Mouse (Mus musculus) small intestine, adult 2 months (tissue): ENCODE measurements around the gene Pdcd6ip. TPM values are rescaled to one million over a fixed set of nuclear protein-coding genes. Genes with fewer than 3 reads are reported as not detected.
"Not testable (repeated sequence)": the region's sequence is repeated elsewhere in the genome, so short reads cannot be mapped to it uniquely, and the experiment has no call there.

Source experiments
- H3K27ac ChIP-seq: fragments of 200-500 bp; 2 replicates; pipeline ENCODE4 v1.5.1; 2012; ENCODE audit warnings: low read depth, low read length, control low read depth, inconsistent platforms; ENCODE audit not compliant: insufficient read depth
- H3K27me3 ChIP-seq: fragments of 200-500 bp; 2 replicates; pipeline ENCODE4 v1.6.1; 2012; ENCODE audit warnings: mild to moderate bottlenecking, moderate library complexity, low read length, inconsistent platforms; ENCODE audit not compliant: control insufficient read depth, insufficient read depth
- H3K36me3 ChIP-seq: fragments of 200-500 bp; 2 replicates; pipeline ENCODE4 v1.6.1; 2012; ENCODE audit warnings: mild to moderate bottlenecking, low read length, control low read depth, inconsistent platforms; ENCODE audit not compliant: control insufficient read depth, insufficient read depth
- H3K4me1 ChIP-seq: fragments of 200-500 bp; 2 replicates; pipeline ENCODE4 v1.6.1; 2012; ENCODE audit warnings: low read length, inconsistent platforms, mixed read lengths; ENCODE audit not compliant: control insufficient read depth, insufficient read depth, insufficient read length
- H3K4me3 ChIP-seq: fragments of 200-500 bp; 2 replicates; pipeline ENCODE4 v1.5.1; 2012; ENCODE audit warnings: low read depth, mild to moderate bottlenecking, control low read depth, inconsistent platforms, low read length, moderate library complexity
- CTCF ChIP-seq: fragments of 200-500 bp; IDR thresholded peaks from 2 replicates; pipeline ENCODE4 v1.5.1; 2012; ENCODE audit warnings: low read depth, mild to moderate bottlenecking, control low read depth, inconsistent platforms, low read length, moderate library complexity, mixed read lengths; ENCODE audit not compliant: insufficient replicate concordance, insufficient read length; ENCODE audit errors: extremely low read depth
- POLR2A ChIP-seq: fragments of 200-500 bp; IDR thresholded peaks from 2 replicates; pipeline ENCODE4 v1.6.1; 2012; ENCODE audit warnings: low read depth, mild to moderate bottlenecking, control low read depth, inconsistent platforms, low read length, moderate library complexity
- WGBS: fragments of 180-500 bp; shearing (Covaris S2); methylation state at CpG from one replicate; pipeline ENCODE4 v1.1.7; 2018; 5-methylcytosine and 5-hydroxymethylcytosine counted together
- polyA plus RNA-seq: library from polyadenylated mRNA; depleted of rRNA; stranded (reverse); fragments of >200 nt; gene quantifications from 2 replicates; pipeline ENCODE4 v1.2.3, GENCODE M21; 2012

The Pdcd6ip gene
- polyA plus RNA-seq, 1 experiment = 202 TPM

GRCm38 (mm10) chr9:113741108-113741636 lies 33.1 kb upstream of the Pdcd6ip start, which contains the start of gene Clasp2:
Clasp2 (plus strand) TSS chr9:113741473.
- Histone ChIP-seq H3K27ac (peak within 1 kb of the TSS; percentile 72), H3K27me3 (no peaks in the 10 kb centered on the region), H3K4me3 (peak within 1 kb of the TSS; percentile 87), H3K36me3 (no peaks in the 10 kb centered on the region), H3K4me1 (peaks cover 4% of the 10 kb centered on the region; the same call in 1 of the 2 replicates)
- TF ChIP-seq POLR2A (peak; percentile 39), CTCF (no peak)
- WGBS = 1% methylated on average over 63 of the region's 63 CpGs

- H3K27me3 ChIP-seq = no peaks in the 10 kb centered on the region
- 68% methylated on average over 6 of the region's 6 CpGs for WGBS
- H3K36me3 ChIP-seq = no peaks in the 10 kb centered on the region
- TF ChIP-seq CTCF (no peak), POLR2A (no peak)
- peaks cover 4% of the 10 kb centered on the region; the same call in 1 of the 2 replicates for H3K4me1 ChIP-seq
- no peak overlapping the region for H3K27ac ChIP-seq
- H3K4me3 ChIP-seq = no peak overlapping the region
Observed at GRCm38 (mm10) chr9:113738941-113739340, 30.9 kb upstream of the Pdcd6ip start.

GRCm38 (mm10) chr9:113738021-113738420 lies 30.0 kb upstream of the Pdcd6ip start:
- Histone ChIP-seq H3K27me3 (no peaks in the 10 kb centered on the region), H3K4me3 (no peak overlapping the region), H3K4me1 (no peaks in the 10 kb centered on the region; the same call in 1 of the 2 replicates), H3K27ac (no peak overlapping the region), H3K36me3 (no peaks in the 10 kb centered on the region)
- TF ChIP-seq CTCF (no peak), POLR2A (no peak)
- WGBS = 68% methylated on average over 9 of the region's 9 CpGs

- H3K4me1 ChIP-seq = no peaks in the 10 kb centered on the region; the same call in 1 of the 2 replicates
- no peak overlapping the region for H3K4me3 ChIP-seq
- no peak for TF ChIP-seq POLR2A
- TF ChIP-seq CTCF = no peak
- no peaks in the 10 kb centered on the region for H3K36me3 ChIP-seq
- no peaks in the 10 kb centered on the region for H3K27me3 ChIP-seq
- no peak overlapping the region for H3K27ac ChIP-seq
Observed at GRCm38 (mm10) chr9:113735920-113736319, 27.9 kb upstream of the Pdcd6ip start.

- H3K36me3 ChIP-seq = no peaks in the 10 kb centered on the region
- WGBS = 81% methylated on average over 3 of the region's 3 CpGs
- H3K27ac ChIP-seq = no peak overlapping the region
- no peak overlapping the region for H3K4me3 ChIP-seq
- H3K27me3 ChIP-seq = no peaks in the 10 kb centered on the region
- no peaks in the 10 kb centered on the region; the same call in 1 of the 2 replicates for H3K4me1 ChIP-seq
- TF ChIP-seq POLR2A (no peak), CTCF (no peak)
Observed at GRCm38 (mm10) chr9:113731540-113731939, 23.5 kb upstream of the Pdcd6ip start.

- Histone ChIP-seq H3K36me3 (no peaks in the 10 kb centered on the region), H3K27ac (no peak overlapping the region), H3K4me3 (no peak overlapping the region), H3K27me3 (no peaks in the 10 kb centered on the region), H3K4me1 (no peaks in the 10 kb centered on the region; the same call in 1 of the 2 replicates)
- WGBS = 61% methylated on average over 18 of the region's 18 CpGs
- TF ChIP-seq POLR2A = no peak
- TF ChIP-seq CTCF = no peak
Observed at GRCm38 (mm10) chr9:113726991-113727680, 19.1 kb upstream of the Pdcd6ip start.

GRCm38 (mm10) chr9:113726131-113726530 lies 18.1 kb upstream of the Pdcd6ip start:
- H3K36me3 ChIP-seq = no peaks in the 10 kb centered on the region
- H3K4me3 ChIP-seq = no peak overlapping the region
- no peak overlapping the region for H3K27ac ChIP-seq
- TF ChIP-seq POLR2A = no peak
- TF ChIP-seq CTCF = no peak
- 59% methylated on average over 3 of the region's 3 CpGs for WGBS
- H3K4me1 ChIP-seq = no peaks in the 10 kb centered on the region; the same call in 1 of the 2 replicates
- H3K27me3 ChIP-seq = no peaks in the 10 kb centered on the region

GRCm38 (mm10) chr9:113725609-113726008 lies 17.6 kb upstream of the Pdcd6ip start:
- H3K27ac ChIP-seq, H3K4me3 ChIP-seq, H3K36me3 ChIP-seq, H3K27me3 ChIP-seq, H3K4me1 ChIP-seq: not testable (repeated sequence)
- 72% methylated on average over 5 of the region's 5 CpGs for WGBS
